Mouse (Mus musculus): ENCODE results near the gene Fam78b. TPM values are rescaled to one million over a fixed set of nuclear protein-coding genes. Genes with fewer than 3 reads are reported as not detected.

The Fam78b gene
- polyA plus RNA-seq (2012; rRNA removed) (0.07 and 0.11 TPM in 2 replicates), polyA plus RNA-seq (2014; fragmentation: Nextera tagmentation; extraction: Ambion mirVana) (not detected in 2 replicates)

- Histone ChIP-seq H3K27me3 (ENCODE audit: control insufficient read depth, insufficient read depth, low read length) (peaks cover 27% of the 10 kb centered on the region), H3K9ac (replicated peaks) (no peak within 1 kb of the TSS), H3K36me3 (replicated peaks; ENCODE audit: control insufficient read depth, insufficient read depth, low read depth) (no peaks in the 10 kb centered on the region), H3K4me1 (replicated peaks; ENCODE audit: control insufficient read depth in 2 of 2, insufficient read depth in 2 of 2, low read length in 1 of 2) (peaks cover 0 to 5% of the 10 kb centered on the region in 2 experiments; a peak in 2 of 4 replicates), H3K9me3 (ENCODE audit: control insufficient read depth, low read length) (no peaks in the 10 kb centered on the region), H3K4me2 (ENCODE audit: low read depth) (peak within 1 kb of the TSS; percentile 67), H3K4me3 (ENCODE audit: insufficient read depth in 1 of 2, low read depth in 2 of 2, low read length in 2 of 2) (peak within 1 kb of the TSS; percentile 40 to 59), H3K27ac (no peak within 1 kb of the TSS)
- no peak for DNase-seq (ENCODE audit: low read depth in 3 of 3, low spot score in 3 of 3)
- no peak for ATAC-seq (ENCODE audit: insufficient read depth)
- under 1% methylated on average over 66 of the region's 85 CpGs for WGBS (ENCODE audit: insufficient replicate concordance)
- TF ChIP-seq CTCF (IDR thresholded peaks at IDR 0.05; ENCODE audit: low read depth) (no peak), EP300 (IDR thresholded peaks at IDR 0.05; ENCODE audit: low read depth) (no peak)
Observed at GRCm38 (mm10) chr1:167001174-167001843, at the start of gene Fam78b. Fam78b (plus strand) TSS chr1:167001417.

GRCm38 (mm10) chr1:166964508-166964907 lies 36.7 kb upstream of the Fam78b start:
- no peak overlapping the region for H3K9ac ChIP-seq (replicated peaks)
- no peak for TF ChIP-seq EP300 (IDR thresholded peaks at IDR 0.05; ENCODE audit: low read depth)
- no peak for TF ChIP-seq CTCF (IDR thresholded peaks at IDR 0.05; ENCODE audit: low read depth)
- WGBS (ENCODE audit: insufficient replicate concordance) = 34% methylated on average over 10 of the region's 10 CpGs
- no peaks in the 10 kb centered on the region for H3K4me1 ChIP-seq (replicated peaks; ENCODE audit: control insufficient read depth in 2 of 2, insufficient read depth in 2 of 2, low read length in 1 of 2)
- H3K27ac ChIP-seq = no peak overlapping the region
- ATAC-seq (ENCODE audit: insufficient read depth) (no peak), DNase-seq (ENCODE audit: low read depth in 3 of 3, low spot score in 3 of 3) (no peak)
- no peaks in the 10 kb centered on the region for H3K27me3 ChIP-seq (ENCODE audit: control insufficient read depth, insufficient read depth, low read length)
- H3K36me3 ChIP-seq (replicated peaks; ENCODE audit: control insufficient read depth, insufficient read depth, low read depth) = no peaks in the 10 kb centered on the region
- H3K4me2 ChIP-seq (ENCODE audit: low read depth) = no peak overlapping the region
- H3K4me3 ChIP-seq (ENCODE audit: insufficient read depth in 1 of 2, low read depth in 2 of 2, low read length in 2 of 2) = no peak overlapping the region
- H3K9me3 ChIP-seq (ENCODE audit: control insufficient read depth, low read length) = no peaks in the 10 kb centered on the region

- DNase-seq (ENCODE audit: low read depth in 3 of 3, low spot score in 3 of 3) (no peak), ATAC-seq (ENCODE audit: insufficient read depth) (no peak)
- WGBS (ENCODE audit: insufficient replicate concordance) = 42% methylated on average over 5 of the region's 5 CpGs
- TF ChIP-seq CTCF (IDR thresholded peaks at IDR 0.05; ENCODE audit: low read depth) = no peak
- TF ChIP-seq EP300 (IDR thresholded peaks at IDR 0.05; ENCODE audit: low read depth) = no peak
- Histone ChIP-seq H3K4me1 (replicated peaks; ENCODE audit: control insufficient read depth in 2 of 2, insufficient read depth in 2 of 2, low read length in 1 of 2) (no peaks in the 10 kb centered on the region), H3K9ac (replicated peaks) (no peak overlapping the region), H3K27ac (no peak overlapping the region), H3K4me2 (ENCODE audit: low read depth) (no peak overlapping the region), H3K27me3 (ENCODE audit: control insufficient read depth, insufficient read depth, low read length) (no peaks in the 10 kb centered on the region), H3K4me3 (ENCODE audit: insufficient read depth in 1 of 2, low read depth in 2 of 2, low read length in 2 of 2) (no peak overlapping the region), H3K36me3 (replicated peaks; ENCODE audit: control insufficient read depth, insufficient read depth, low read depth) (no peaks in the 10 kb centered on the region), H3K9me3 (ENCODE audit: control insufficient read depth, low read length) (no peaks in the 10 kb centered on the region)
Observed at GRCm38 (mm10) chr1:166968271-166968670, 32.9 kb upstream of the Fam78b start.

GRCm38 (mm10) chr1:166973731-166974130 lies 27.5 kb upstream of the Fam78b start:
- no peak for DNase-seq (ENCODE audit: low read depth in 3 of 3, low spot score in 3 of 3)
- no peak for ATAC-seq (ENCODE audit: insufficient read depth)
- Histone ChIP-seq H3K4me1 (replicated peaks; ENCODE audit: control insufficient read depth in 2 of 2, insufficient read depth in 2 of 2, low read length in 1 of 2) (no peaks in the 10 kb centered on the region), H3K4me3 (ENCODE audit: insufficient read depth in 1 of 2, low read depth in 2 of 2, low read length in 2 of 2) (no peak overlapping the region), H3K27ac (no peak overlapping the region), H3K9me3 (ENCODE audit: control insufficient read depth, low read length) (no peaks in the 10 kb centered on the region), H3K36me3 (replicated peaks; ENCODE audit: control insufficient read depth, insufficient read depth, low read depth) (no peaks in the 10 kb centered on the region), H3K9ac (replicated peaks) (no peak overlapping the region), H3K4me2 (ENCODE audit: low read depth) (no peak overlapping the region), H3K27me3 (ENCODE audit: control insufficient read depth, insufficient read depth, low read length) (no peaks in the 10 kb centered on the region)
- WGBS (ENCODE audit: insufficient replicate concordance) = 61% methylated on average over 3 of the region's 3 CpGs
- TF ChIP-seq CTCF (IDR thresholded peaks at IDR 0.05; ENCODE audit: low read depth) (no peak), EP300 (IDR thresholded peaks at IDR 0.05; ENCODE audit: low read depth) (no peak)

GRCm38 (mm10) chr1:166978611-166979010 lies 22.6 kb upstream of the Fam78b start:
- Histone ChIP-seq H3K4me3 (ENCODE audit: insufficient read depth in 1 of 2, low read depth in 2 of 2, low read length in 2 of 2) (no peak overlapping the region), H3K36me3 (replicated peaks; ENCODE audit: control insufficient read depth, insufficient read depth, low read depth) (no peaks in the 10 kb centered on the region), H3K4me1 (replicated peaks; ENCODE audit: control insufficient read depth in 2 of 2, insufficient read depth in 2 of 2, low read length in 1 of 2) (no peaks in the 10 kb centered on the region), H3K9ac (replicated peaks) (no peak overlapping the region), H3K4me2 (ENCODE audit: low read depth) (no peak overlapping the region), H3K27me3 (ENCODE audit: control insufficient read depth, insufficient read depth, low read length) (no peaks in the 10 kb centered on the region), H3K9me3 (ENCODE audit: control insufficient read depth, low read length) (no peaks in the 10 kb centered on the region), H3K27ac (no peak overlapping the region)
- TF ChIP-seq EP300 (IDR thresholded peaks at IDR 0.05; ENCODE audit: low read depth) (no peak), CTCF (IDR thresholded peaks at IDR 0.05; ENCODE audit: low read depth) (no peak)
- WGBS (ENCODE audit: insufficient replicate concordance) = 66% methylated on average over 5 of the region's 5 CpGs
- no peak for ATAC-seq (ENCODE audit: insufficient read depth)
- DNase-seq (ENCODE audit: low read depth in 3 of 3, low spot score in 3 of 3) = no peak
